Mouse (Mus musculus) neural tube, embryonic 11.5 days (tissue): ENCODE measurements at regions not wholly inside any gene's neighbourhood (a gene's known extent, or its start where the extent isn't known, plus 50 kb on each side); places are given as distances from the start of the nearest gene placed in this dataset.
"Not testable (repeated sequence)": the region's sequence is repeated elsewhere in the genome, so short reads cannot be mapped to it uniquely, and the experiment has no call there.

Experiments
- ATAC-seq: fragments of 200-750 bp; cut with Nextera tagmentation; 2 replicates; pipeline ENCODE4 v1.8.0; 2017; ENCODE audit warnings: moderate number of reproducible peaks, mild to moderate bottlenecking, moderate TSS enrichment, moderate library complexity; ENCODE audit not compliant: insufficient read depth, low FRiP score, low TSS enrichment
- DNase-seq: peaks from one replicate; pipeline ENCODE4 v3.0.0-alpha.2; 2015; ENCODE audit warnings: low spot score
- H3K27ac ChIP-seq: fragments of 300-500 bp; sonication (generic); 2 replicates; pipeline ENCODE4 v1.5.1; 2014; ENCODE audit warnings: low read depth, mild to moderate bottlenecking, low read length
- H3K27me3 ChIP-seq: fragments of 300-500 bp; sonication (generic); 2 replicates; pipeline ENCODE4 v1.6.1; 2014; ENCODE audit warnings: mild to moderate bottlenecking, low read length, mixed read lengths; ENCODE audit not compliant: control insufficient read depth, insufficient read depth
- H3K36me3 ChIP-seq: fragments of 300-500 bp; sonication (generic); 2 replicates; pipeline ENCODE4 v1.6.1; 2014; ENCODE audit warnings: mild to moderate bottlenecking, low read length, moderate library complexity, mixed read lengths; ENCODE audit not compliant: control insufficient read depth, insufficient read depth
- H3K4me1 ChIP-seq: fragments of 300-500 bp; sonication (generic); 2 replicates; pipeline ENCODE4 v1.6.1; 2014; ENCODE audit warnings: low read length, mixed read lengths; ENCODE audit not compliant: control insufficient read depth, insufficient read depth
- H3K4me2 ChIP-seq: fragments of 300-500 bp; sonication (generic); 2 replicates; pipeline ENCODE4 v1.6.1; 2014; ENCODE audit warnings: low read depth, mild to moderate bottlenecking, moderate library complexity
- H3K4me3 ChIP-seq: fragments of 300-500 bp; sonication (generic); 2 replicates; pipeline ENCODE4 v1.5.1; 2014; ENCODE audit warnings: low read depth, low read length
- H3K9ac ChIP-seq: fragments of 300-500 bp; sonication (generic); 2 replicates; pipeline ENCODE4 v1.6.1; 2014; ENCODE audit warnings: mild to moderate bottlenecking, low read length
- H3K9me3 ChIP-seq: fragments of 300-500 bp; sonication (generic); 2 replicates; pipeline ENCODE4 v1.6.1; 2016; ENCODE audit warnings: low read length; ENCODE audit not compliant: control insufficient read depth
- WGBS: fragments of 180-500 bp; shearing (Covaris S2); extraction: QIAGEN DNeasy Blood & Tissue Kit; methylation state at CpG from one replicate; pipeline ENCODE4 v1.1.7; 2014; 5-methylcytosine and 5-hydroxymethylcytosine counted together

DNA sequence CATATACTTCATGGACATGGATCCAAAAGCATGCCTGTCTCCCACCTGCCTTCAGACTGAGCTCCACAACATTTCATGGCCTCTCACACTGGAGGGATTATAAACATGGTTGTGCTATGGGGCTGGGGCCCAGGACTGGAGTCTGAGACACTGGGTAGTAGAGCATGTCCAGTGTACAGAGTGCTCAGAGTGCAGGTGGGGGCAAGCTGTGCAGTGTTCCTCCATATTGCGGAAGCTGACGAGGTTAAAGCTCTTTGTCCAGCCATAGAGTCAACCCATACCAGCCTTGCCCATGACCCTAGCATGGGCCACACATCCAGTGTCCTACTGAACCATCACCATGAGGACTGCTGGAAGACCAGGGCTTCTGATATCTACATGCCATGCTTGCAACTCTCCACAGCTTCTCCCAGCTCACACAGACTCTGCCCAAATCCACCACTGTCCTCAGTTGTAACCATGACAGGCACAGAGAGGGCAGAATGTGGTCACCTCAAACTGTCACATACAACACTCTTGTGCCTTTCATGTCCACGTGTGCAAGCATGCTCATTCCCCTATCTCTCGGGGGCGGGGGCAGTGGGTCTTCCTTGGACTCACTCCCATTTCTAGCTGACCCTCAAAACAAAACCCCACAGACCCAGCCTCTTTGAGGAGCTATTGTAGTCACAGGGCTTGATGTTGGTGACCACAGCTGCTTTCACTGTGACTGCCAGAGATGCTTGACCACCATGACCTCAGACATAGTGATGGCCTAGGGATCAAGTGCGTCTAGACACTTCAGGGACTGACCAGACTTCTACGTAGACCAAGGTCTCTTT is 55.9 kb downstream of the Tmem121 start:
- WGBS: 90% methylated on average over 7 of the region's 7 CpGs

DNA sequence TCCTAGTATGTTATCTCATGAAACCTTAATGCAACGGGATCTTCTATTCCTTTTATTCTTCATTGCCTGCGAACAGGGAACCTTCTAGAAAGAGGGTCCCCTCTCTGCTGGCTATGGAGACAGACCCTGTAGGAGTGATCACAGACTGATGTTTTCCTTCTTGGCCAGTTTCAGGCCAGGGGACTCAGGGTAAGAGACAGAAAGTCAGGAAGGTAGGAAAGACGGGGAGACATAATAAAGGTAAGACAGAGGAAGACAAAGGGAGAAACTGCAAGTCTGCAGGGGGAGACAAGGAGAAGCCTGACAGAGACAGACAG is 56.4 kb downstream of the Tmem121 start:
- no peaks in the 10 kb centered on the region for H3K9me3 ChIP-seq
- ATAC-seq: no peak
- no peaks in the 10 kb centered on the region for H3K4me1 ChIP-seq
- H3K27me3 ChIP-seq: no peaks in the 10 kb centered on the region
- no peak overlapping the region for H3K4me3 ChIP-seq
- 86% methylated on average over 3 of the region's 3 CpGs for WGBS
- H3K27ac ChIP-seq: no peak overlapping the region
- DNase-seq: no peak
- no peaks in the 10 kb centered on the region for H3K36me3 ChIP-seq
- H3K4me2 ChIP-seq: no peak overlapping the region
- no peak overlapping the region for H3K9ac ChIP-seq

More for the DNA sequence above, 55.9 kb downstream of the Tmem121 start:
- H3K9me3 ChIP-seq: no peaks in the 10 kb centered on the region
- ATAC-seq: no peak
- no peak for DNase-seq
- H3K9ac ChIP-seq: no peak overlapping the region
- H3K27me3 ChIP-seq: no peaks in the 10 kb centered on the region
- H3K4me2 ChIP-seq: no peak overlapping the region
- no peaks in the 10 kb centered on the region for H3K4me1 ChIP-seq
- no peak overlapping the region for H3K4me3 ChIP-seq
- no peak overlapping the region for H3K27ac ChIP-seq
- no peaks in the 10 kb centered on the region for H3K36me3 ChIP-seq

DNA sequence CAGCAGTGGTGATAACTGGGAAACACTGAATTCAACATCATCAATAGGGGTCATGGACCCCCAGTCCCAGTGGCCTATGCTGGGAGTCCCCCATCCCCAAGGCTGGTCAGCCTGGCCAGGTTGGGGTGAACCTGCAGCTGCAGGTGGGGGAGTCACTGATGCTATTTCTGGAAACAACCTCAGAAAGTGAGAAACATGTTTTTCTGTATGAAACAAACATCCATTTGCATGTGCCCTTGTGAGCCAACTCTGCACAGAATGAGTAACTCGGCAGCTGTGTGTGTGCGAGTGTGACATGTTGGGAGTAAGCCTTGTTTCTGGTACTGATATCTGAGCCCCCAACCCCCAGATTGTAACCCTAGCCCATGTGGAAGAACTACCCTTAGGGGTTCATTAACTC is 59.0 kb downstream of the Tmem121 start:
- ATAC-seq: no peak

DNA sequence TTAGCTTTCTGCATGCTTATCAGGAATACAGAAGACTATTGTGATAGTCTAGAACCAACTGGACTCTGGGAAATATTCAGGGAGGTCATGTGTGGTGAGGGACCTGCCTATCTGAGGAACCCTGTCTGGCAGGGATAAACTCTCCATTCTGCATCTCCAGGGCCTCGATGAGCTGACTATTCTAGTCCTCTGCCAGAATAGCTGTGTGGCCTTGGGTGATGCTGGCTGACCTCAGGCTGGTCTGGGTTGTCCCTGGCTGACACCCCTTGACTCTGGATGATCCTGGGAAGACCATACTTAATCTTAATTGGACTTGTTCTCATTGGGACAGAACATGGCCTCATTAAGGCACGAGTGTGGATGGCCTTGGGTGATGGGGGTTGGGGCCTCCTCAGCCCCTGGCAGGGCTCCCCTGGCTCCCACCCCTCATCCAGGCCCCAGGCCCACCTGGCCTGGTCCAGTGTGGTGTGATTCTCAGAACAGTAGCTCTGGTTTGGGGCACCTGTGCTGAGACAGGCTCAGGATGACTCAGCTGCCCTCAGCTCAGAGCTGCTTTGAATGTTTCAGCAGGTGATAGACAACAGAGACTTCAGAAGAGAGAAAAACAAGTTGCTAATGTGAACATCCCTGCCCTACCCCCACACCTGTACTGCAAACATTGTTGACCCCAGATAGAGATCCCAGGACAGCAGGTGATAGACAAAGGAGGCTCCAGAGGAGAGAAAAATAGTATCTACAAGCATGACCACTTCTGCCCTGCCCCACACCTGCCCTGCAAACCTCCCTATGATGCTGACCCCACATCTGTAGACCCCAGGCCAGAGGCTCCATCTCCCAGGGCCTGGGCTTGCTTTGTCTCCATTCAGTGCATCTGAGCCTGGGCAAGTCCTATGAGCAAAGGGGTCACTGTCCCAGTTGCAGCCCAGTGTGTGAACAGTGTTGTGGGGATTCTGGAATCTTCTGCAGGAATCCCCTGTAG is 68.0 kb downstream of the Tmem121 start:
- not testable (repeated sequence) for H3K9ac ChIP-seq, DNase-seq, H3K36me3 ChIP-seq, H3K4me2 ChIP-seq, ATAC-seq, H3K4me1 ChIP-seq, H3K4me3 ChIP-seq, H3K27me3 ChIP-seq, H3K9me3 ChIP-seq, H3K27ac ChIP-seq
- 80% methylated on average over 2 of the region's 2 CpGs for WGBS

More for the DNA sequence above, 59.0 kb downstream of the Tmem121 start:
- Histone ChIP-seq H3K4me3 (no peak overlapping the region), H3K4me1 (no peaks in the 10 kb centered on the region), H3K9ac (no peak overlapping the region), H3K9me3 (no peaks in the 10 kb centered on the region), H3K4me2 (no peak overlapping the region), H3K27me3 (no peaks in the 10 kb centered on the region), H3K27ac (no peak overlapping the region), H3K36me3 (no peaks in the 10 kb centered on the region)
- 87% methylated on average over 2 of the region's 2 CpGs for WGBS
- DNase-seq: no peak

DNA sequence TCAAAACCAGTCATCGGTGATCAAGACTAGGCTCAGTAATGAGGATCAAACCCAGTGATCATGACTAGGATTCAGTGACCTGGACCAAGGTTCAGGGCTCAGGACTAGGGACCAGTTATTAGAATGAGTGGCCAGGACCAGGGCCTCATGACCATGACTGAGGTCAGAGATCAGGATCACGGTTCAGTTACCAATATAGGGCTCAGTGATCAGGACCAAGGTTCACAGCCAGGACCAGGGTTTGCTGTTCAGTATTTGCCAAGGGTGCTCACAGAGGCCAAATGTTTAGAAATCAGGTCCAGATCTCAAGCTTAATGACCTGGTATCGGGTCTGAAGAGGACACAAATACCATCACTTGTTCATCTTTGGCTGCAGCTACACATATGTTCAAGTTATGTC is 69.6 kb downstream of the Tmem121 start:
- WGBS: 94% methylated on average over 3 of the region's 3 CpGs
- H3K27ac ChIP-seq: no peak overlapping the region
- no peaks in the 10 kb centered on the region for H3K27me3 ChIP-seq
- H3K9ac ChIP-seq: no peak overlapping the region
- H3K4me3 ChIP-seq: no peak overlapping the region
- H3K4me1 ChIP-seq: no peaks in the 10 kb centered on the region
- no peak overlapping the region for H3K4me2 ChIP-seq
- DNase-seq (no peak), ATAC-seq (no peak)
- no peaks in the 10 kb centered on the region for H3K36me3 ChIP-seq
- H3K9me3 ChIP-seq: no peaks in the 10 kb centered on the region

DNA sequence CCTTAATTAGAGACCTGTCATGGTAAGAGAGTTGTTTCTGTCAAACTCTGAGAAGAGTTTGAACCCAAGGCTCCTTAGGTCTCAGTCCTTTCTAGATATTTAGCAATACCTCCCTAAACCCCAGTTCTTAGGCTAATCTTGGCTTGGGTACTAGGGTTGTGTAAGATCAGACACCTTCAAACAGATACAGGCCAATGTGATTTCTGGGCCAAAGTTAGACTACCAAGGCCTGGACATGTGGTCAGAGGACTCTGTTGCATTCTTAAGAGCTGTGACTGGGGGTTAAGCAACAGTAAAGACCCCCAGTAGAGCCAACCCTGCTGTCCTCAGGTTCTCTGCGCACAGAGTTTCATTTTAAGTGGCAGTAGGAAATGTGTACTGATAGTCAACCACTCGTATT is 70.9 kb downstream of the Tmem121 start:
- ATAC-seq: no peak
- no peak overlapping the region for H3K27ac ChIP-seq
- 78% methylated on average over 2 of the region's 2 CpGs for WGBS
- no peak for DNase-seq
- no peaks in the 10 kb centered on the region for H3K36me3 ChIP-seq
- H3K9me3 ChIP-seq: no peaks in the 10 kb centered on the region
- no peaks in the 10 kb centered on the region for H3K27me3 ChIP-seq
- H3K9ac ChIP-seq: no peak overlapping the region
- no peak overlapping the region for H3K4me2 ChIP-seq
- no peak overlapping the region for H3K4me3 ChIP-seq
- no peaks in the 10 kb centered on the region for H3K4me1 ChIP-seq

DNA sequence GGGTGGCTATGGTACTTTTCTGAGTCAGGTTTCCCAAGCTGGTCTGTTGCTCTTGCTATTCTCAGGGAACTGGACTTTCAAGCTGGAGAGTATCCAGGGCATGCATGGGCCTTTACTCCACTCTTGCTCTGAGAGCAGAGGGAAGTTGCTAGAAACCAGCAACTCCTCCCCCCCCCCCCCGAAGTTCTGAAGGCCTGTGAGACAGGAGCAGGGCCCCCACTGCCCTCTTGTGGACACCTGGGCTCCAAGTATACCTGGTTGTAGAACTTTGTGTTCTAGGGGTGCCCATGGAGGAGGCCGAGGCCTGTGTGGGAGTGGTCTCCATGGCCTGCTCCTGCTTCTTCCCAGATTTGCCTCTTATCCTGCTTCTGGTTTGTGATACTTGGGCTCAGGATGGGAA is 71.5 kb downstream of the Tmem121 start:
- WGBS: 61% methylated on average over 2 of the region's 2 CpGs
- DNase-seq: no peak
- H3K4me2 ChIP-seq: no peak overlapping the region
- H3K9me3 ChIP-seq: no peaks in the 10 kb centered on the region
- no peak overlapping the region for H3K4me3 ChIP-seq
- H3K27ac ChIP-seq: no peak overlapping the region
- H3K27me3 ChIP-seq: no peaks in the 10 kb centered on the region
- H3K36me3 ChIP-seq: no peaks in the 10 kb centered on the region
- ATAC-seq: no peak
- no peak overlapping the region for H3K9ac ChIP-seq
- no peaks in the 10 kb centered on the region for H3K4me1 ChIP-seq

DNA sequence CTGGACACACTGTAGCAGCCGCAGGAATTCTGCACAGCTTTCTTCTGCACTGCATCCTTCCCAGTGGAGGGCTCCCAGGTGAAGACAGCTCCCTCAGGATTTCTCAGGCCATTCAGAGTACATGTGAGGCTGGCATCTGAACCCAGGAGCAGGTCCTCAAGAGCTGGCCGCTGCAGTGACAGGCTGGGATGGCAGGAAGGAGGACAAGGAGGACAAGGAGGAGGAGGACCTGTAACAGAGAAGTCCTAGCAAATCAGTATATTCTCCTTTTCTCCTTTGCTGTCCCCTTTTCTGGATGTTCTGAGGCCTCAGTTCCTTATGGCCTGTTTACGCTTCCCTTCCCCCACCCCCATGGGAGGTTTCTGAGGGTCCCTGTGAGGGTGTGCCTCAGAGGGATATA is 73.7 kb downstream of the Tmem121 start:
- H3K27me3 ChIP-seq: no peaks in the 10 kb centered on the region
- ATAC-seq (no peak), DNase-seq (no peak)
- 94% methylated on average over 3 of the region's 3 CpGs for WGBS
- H3K4me2 ChIP-seq: no peak overlapping the region
- no peak overlapping the region for H3K9ac ChIP-seq
- no peak overlapping the region for H3K27ac ChIP-seq
- H3K4me1 ChIP-seq: no peaks in the 10 kb centered on the region
- H3K36me3 ChIP-seq: no peaks in the 10 kb centered on the region
- H3K4me3 ChIP-seq: no peak overlapping the region
- H3K9me3 ChIP-seq: no peaks in the 10 kb centered on the region
